Mouse (Mus musculus) layer of hippocampus, postnatal 14 days (tissue): ENCODE data around the gene Mctp1. TPM values are rescaled to one million over a fixed set of nuclear protein-coding genes. Genes with fewer than 3 reads are reported as not detected.
"Not testable (repeated sequence)": the region's sequence is repeated elsewhere in the genome, so short reads cannot be mapped to it uniquely, and the experiment has no call there.

Experiments
- DNase-seq, 2 experiments: peaks; one replicate each; pipeline ENCODE4 v3.0.0; 2021 to 2022; ENCODE audit warnings: low spot score in 2 of 2, mixed read lengths in 1 of 2
- total RNA-seq, 2 experiments: library from RNA; stranded (reverse); gene quantifications; 2 replicates each; pipeline ENCODE4 v1.2.3; 2021

Mctp1 gene
- total RNA-seq, 2 experiments from 2014 or later = 58.0 to 59.7 TPM

DNA sequence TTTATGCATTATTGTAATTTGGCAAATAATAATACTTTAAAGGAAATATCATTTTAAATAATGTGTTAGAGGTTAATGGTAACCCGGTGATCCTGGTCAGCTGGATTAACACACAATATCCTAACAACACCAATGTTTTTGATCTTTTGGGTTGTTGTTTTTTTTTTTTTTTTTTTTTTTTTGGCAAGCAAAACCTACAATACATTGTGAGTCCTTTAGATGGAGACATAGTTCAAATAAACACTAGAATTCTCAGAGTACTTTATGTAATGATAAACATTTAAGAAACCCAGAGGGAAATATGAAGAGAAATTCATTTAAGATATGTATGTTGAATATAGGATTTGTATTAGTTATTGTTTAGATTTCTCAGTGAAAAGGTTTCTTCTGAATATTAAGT lies 534.0 kb downstream of the Mctp1 start:
- no peak for DNase-seq

- DNase-seq = no peak
Measured at GRCm38 (mm10) chr13:76926851-76927250, 542.5 kb downstream of the Mctp1 start.

DNA sequence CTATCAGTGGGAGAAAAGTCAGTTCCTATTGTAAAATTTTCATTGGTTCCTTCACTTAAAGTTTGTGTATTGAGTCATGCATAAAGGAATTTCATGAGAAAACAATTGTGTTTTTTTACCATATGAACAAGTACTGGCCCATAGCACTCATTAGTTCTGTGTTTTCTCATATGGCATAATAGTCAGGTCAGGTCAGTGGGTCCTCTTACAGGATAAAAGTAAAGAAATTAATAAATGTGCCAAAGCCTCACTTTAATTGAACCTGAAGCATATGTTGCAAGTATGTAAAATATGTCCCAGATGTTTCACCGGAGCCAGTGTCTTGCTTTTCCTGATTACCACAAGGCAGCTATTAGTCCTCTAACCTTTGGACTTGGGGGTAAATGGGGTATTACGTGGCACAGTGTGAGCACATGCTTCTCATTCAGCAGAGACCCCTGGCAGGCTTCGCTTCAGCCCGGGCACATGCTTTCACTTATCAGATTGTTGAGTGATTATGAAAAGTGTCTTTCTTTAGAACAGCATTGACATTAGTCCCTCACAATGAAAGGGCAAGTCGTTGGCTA lies 543.6 kb downstream of the Mctp1 start:
- DNase-seq = no peak

GRCm38 (mm10) chr13:76929152-76929551 lies 544.8 kb downstream of the Mctp1 start:
- DNase-seq = no peak

DNA sequence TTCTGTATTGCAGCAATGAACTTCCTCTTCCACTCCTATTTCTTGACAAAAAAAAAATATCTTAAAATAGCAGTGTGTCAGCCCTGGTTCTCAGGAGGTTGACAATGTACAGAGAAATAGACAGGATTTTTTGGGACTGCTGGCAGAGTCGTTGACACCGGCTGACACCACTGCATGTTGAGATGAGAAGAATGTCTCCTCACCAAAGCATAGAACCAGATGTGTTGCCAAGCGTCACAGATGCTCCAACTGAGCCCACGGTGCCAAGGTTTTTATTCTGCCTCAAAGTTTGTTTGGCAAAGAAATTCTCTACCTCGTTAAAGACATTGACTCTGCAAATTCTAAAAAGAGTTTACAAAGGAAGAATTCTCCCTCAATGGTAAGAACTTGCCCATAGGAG lies 548.6 kb downstream of the Mctp1 start:
- no peak for DNase-seq

GRCm38 (mm10) chr13:76949234-76949633 lies 564.9 kb downstream of the Mctp1 start:
- DNase-seq = no peak

- DNase-seq = no peak
Measured at GRCm38 (mm10) chr13:76967588-76967987, 583.3 kb downstream of the Mctp1 start.

GRCm38 (mm10) chr13:76969386-76969785 lies 585.1 kb downstream of the Mctp1 start:
- DNase-seq = peak; percentile 46 to 65

- DNase-seq = not testable (repeated sequence)
Measured at GRCm38 (mm10) chr13:76971046-76971445, 586.7 kb downstream of the Mctp1 start.

GRCm38 (mm10) chr13:77002628-77003027 lies 618.3 kb downstream of the Mctp1 start:
- peak in 1 of 2 experiments; percentile 20 for DNase-seq

DNA sequence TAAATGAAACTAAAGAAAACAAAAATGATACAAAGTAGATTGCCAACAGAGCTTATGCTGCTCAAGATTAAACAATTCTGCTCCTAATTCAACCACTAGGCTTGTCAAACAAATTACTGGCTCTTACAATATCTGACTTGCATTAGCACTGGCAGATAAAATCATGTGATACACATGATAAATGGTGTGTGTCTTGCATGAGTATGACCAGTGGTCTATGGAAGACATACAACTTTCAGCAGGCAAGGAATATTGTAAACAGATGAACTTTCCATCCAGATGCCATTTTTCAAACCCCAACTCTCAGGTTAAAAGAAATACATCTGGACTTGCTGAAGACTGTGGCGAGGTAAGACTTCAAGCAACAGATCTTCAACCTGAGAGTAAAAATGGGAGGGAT lies 619.3 kb downstream of the Mctp1 start:
- DNase-seq = no peak

GRCm38 (mm10) chr13:77018851-77019250 lies 634.5 kb downstream of the Mctp1 start:
- no peak for DNase-seq

DNA sequence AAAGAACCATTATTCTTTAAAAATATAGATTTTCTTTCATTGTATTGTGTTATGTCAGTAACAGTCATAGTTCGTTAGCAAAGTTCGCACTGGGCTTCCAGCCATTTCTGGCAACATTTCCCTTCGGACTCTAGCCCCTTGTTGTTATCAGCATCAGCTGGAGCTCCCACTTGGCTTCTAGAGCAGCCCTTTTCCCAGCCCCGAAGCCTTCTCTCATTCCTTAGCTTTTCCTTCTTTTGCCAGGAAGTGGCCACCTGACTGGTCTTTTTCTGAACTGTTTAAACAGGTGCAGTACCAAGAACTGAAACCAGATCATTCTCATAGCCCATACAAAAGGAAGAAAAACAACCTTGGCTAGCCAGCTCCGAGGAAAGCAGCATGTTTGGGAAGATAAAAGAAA lies 645.3 kb downstream of the Mctp1 start:
- DNase-seq = no peak

- no peak for DNase-seq
Measured at GRCm38 (mm10) chr13:77043375-77043774, 659.0 kb downstream of the Mctp1 start.

- DNase-seq = peak in 1 of 2 experiments; percentile 57
Measured at GRCm38 (mm10) chr13:77045375-77045774, 661.0 kb downstream of the Mctp1 start.

GRCm38 (mm10) chr13:77046416-77046815 lies 662.1 kb downstream of the Mctp1 start:
- peak; percentile 16 to 23 for DNase-seq

- peak in 1 of 2 experiments; percentile 24 for DNase-seq
Measured at GRCm38 (mm10) chr13:77047179-77047931, 663.0 kb downstream of the Mctp1 start.

GRCm38 (mm10) chr13:77048461-77048860 lies 664.1 kb downstream of the Mctp1 start:
- peak in 1 of 2 experiments; percentile 45 for DNase-seq

DNA sequence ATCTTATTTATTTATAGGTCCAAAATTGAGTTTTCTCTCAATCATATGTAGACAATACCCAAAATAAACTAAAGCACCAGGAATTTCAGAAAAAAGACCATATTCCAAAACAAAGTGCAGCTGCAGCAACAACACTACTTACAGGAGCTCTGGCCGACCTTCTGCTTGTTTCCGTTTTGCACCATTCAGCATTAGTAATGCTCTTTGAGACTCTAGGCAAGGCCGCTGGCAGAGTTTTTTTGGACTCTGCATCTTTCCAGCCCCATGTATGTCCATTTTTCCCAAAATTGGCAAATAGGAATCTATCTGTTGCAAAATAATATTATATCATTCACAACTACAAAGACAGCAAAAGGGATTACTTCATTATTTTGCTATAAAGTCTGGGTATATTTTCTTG lies 665.4 kb downstream of the Mctp1 start:
- DNase-seq = no peak

- DNase-seq = no peak
Measured at GRCm38 (mm10) chr13:77063221-77063620, 678.9 kb downstream of the Mctp1 start.

DNA sequence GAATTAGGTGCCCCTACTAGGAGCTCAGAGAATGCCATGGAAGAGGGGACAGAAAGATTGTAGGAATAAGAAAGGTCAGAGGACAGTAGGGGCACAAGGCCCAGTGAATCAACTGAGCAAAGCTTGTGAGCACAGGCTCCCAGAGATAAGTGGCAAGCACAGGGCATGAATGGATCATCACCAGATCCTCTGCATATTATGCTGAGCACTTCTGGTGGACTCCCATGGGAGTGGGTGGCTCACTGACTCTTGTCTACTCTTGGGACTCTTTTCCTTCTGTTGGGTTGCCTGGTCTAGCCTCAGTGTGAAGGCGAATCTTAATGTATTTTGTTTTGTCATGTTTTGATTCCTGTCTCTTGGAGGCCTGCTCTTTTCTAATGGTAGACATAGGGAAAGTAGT lies 684.5 kb downstream of the Mctp1 start:
- DNase-seq = no peak

GRCm38 (mm10) chr13:77072030-77072429 lies 687.7 kb downstream of the Mctp1 start:
- no peak for DNase-seq
